Mouse (Mus musculus) cerebellum, adult 9-11 months (tissue): ENCODE results near the gene Ccdc13.

Experiments used
- DNase-seq: peaks from one replicate; pipeline ENCODE4 v3.0.0; 2022

Gene Ccdc13

DNA sequence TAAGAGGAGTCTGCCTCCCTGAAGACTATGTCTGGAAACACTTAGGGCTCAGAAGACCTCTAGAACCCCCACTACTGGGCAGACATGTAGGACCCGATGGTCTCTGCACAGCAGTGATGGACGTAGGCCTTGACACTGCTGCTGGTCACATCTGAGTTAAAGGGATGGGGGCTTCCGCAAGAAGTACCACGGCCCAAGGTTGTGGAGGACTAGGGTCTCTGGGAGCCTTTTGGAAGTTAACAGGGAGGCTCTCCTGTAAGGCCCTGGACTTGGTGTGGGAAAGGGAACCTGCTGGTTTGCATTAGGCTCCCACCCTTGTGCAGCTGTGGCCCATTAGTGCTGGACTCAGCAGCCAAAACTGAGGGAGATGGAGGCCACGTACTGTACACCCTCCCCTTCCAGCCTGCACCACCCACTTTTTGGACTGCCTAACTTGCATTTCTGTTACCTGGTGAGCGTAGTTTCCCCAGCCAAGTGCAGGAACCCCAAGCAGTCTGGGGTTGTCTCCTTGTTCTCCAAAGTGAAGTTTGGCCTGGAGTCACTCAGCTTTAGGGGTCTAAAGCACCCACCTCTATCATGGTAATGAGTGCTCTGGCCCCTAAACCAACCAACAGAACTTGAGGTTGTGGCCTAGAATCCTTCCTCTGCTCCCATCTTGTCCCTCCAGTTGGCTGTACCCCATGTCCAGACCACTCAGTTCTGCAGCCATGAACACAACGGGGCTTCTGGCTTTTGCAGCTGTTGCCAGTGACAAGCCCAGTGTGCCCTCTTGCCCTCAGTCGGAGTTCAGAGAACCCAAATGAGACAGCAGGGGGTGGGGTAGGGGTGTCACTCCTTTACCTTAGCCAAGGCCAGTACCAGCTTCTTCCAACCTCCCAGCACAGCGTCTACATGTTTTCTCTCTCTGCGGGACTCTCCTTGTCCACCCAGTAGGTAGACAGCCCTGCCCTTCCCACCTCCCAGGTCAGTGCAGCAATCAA lies 81.1 kb downstream of the Ccdc13 start:
- peak; percentile 55 for DNase-seq

GRCm38 (mm10) chr9:121757432-121757831 lies 81.8 kb downstream of the Ccdc13 start:
- no peak for DNase-seq

DNA sequence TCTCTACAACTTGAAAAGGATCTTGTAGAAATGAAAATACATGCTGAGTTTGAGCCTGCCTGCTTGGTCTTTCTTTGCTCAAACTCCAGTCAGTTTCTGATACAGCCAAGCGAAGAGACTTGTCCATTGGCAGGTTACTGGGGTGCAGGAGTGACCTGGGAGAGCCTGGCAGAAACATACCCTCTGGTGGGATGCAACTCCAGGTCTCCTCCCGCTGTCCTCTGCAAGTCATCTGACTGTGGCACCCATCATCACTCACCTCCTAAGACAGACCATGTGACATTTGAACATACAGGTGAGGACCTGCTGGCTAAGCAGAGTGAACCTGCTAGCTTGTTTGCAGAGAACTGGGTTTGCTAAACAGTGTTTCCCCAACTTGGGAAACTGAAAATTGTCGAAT lies 82.5 kb downstream of the Ccdc13 start:
- no peak for DNase-seq

DNA sequence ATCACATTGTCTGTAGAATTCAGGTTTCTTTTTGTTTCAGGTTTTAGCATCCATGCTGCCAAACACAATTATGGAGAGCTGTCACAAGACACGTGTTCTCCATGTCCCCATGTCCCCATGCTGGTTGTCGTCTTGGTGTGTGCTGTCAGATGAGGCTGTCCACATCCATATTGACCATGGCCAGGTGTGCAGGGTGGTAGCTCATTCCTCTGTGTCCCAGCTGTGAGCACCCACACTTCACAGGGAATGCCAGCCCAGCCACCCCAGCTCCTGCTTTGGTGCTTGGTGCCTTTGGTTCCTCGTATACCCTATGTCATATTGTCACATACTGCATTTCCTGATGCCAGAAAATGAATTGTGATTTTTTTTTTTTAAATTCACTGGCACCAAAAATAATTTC lies 84.6 kb downstream of the Ccdc13 start:
- no peak for DNase-seq

DNA sequence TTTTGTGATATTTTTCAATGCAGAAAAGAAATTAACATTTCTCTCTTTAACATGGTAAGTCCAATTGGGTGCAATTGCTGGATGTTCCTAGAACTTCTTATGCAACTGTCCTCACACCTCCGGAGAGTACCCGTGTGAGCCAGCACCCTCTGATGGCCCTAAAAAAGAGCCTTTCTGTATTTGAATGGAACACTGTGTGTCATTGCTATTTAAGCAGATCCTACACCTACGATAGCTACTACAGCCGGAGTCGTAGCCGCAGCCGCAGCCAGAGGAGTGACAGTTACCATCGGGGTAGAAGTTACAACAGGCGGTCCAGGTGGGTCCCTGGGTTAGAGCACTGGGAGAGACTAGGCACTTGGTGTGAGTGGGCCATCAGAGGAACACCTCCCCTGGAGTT lies 86.5 kb downstream of the Ccdc13 start:
- no peak for DNase-seq
